Comparison of ENCODE assay signal across 17 mouse cellular contexts in genomic region chr14:80975795-80976194, GRCm38 (mm10).
"Had no signal": no experiment of that assay in that cellular context is flagged by ENCODE, and none has a peak within 500 bp of the region (broad histone marks: within the 10 kb centered on the region; RNA-seq: fewer than 3 reads in every experiment).

No protein-coding gene starts in this region.

- H3K4me2 ChIP-seq: lung, embryonic 14.5 days; midbrain, embryonic 12.5 days; neural tube, embryonic 13.5 days; neural tube, embryonic 15.5 days had no signal

- DNase-seq: lung, adult 18-20 months; lung, embryonic 14.5 days; lung, postnatal 10 days; lung, postnatal 4 days; midbrain, embryonic 14.5 days; right cerebral cortex, postnatal 25 days; right cerebral cortex, postnatal 4 days; spleen, adult 18-20 months; thymus, adult 18-20 months; thymus, postnatal 25 days; thymus, postnatal 4 days had no signal

- H3K9ac ChIP-seq: lung, embryonic 14.5 days; midbrain, embryonic 12.5 days; neural tube, embryonic 13.5 days; neural tube, embryonic 15.5 days had no signal

- H3K27ac ChIP-seq: midbrain, embryonic 10.5 days; midbrain, embryonic 12.5 days; neural tube, embryonic 13.5 days; neural tube, embryonic 15.5 days had no signal

- H3K36me3 ChIP-seq: midbrain, embryonic 10.5 days; midbrain, embryonic 12.5 days; neural tube, embryonic 13.5 days; neural tube, embryonic 15.5 days had no signal

- H3K27me3 ChIP-seq: midbrain, embryonic 12.5 days; neural tube, embryonic 13.5 days; neural tube, embryonic 15.5 days had no signal

- H3K4me1 ChIP-seq: midbrain, embryonic 10.5 days; midbrain, embryonic 12.5 days; neural tube, embryonic 13.5 days; neural tube, embryonic 15.5 days had no signal

- ATAC-seq: midbrain, embryonic 16.5 days had no signal

- H3K9me3 ChIP-seq: midbrain, embryonic 10.5 days; midbrain, embryonic 12.5 days; neural tube, embryonic 13.5 days; neural tube, embryonic 15.5 days had no signal

- H3K4me3 ChIP-seq: midbrain, embryonic 10.5 days; midbrain, embryonic 12.5 days; myocyte; neural tube, embryonic 13.5 days; neural tube, embryonic 15.5 days had no signal
